Mouse (Mus musculus) liver, adult 2 months (tissue): ENCODE data around the gene Taf1a.

ENCODE experiments used
- CTCF ChIP-seq: fragments of 200-500 bp; IDR thresholded peaks from 2 replicates; pipeline ENCODE4 v1.5.1; 2011; ENCODE audit warnings: low read depth, low read length, control low read depth
- POLR2A ChIP-seq: fragments of 200-500 bp; IDR thresholded peaks from 2 replicates; pipeline ENCODE4 v1.6.1; 2011; ENCODE audit warnings: low read length, control low read depth; ENCODE audit not compliant: insufficient read depth; ENCODE audit errors: extremely low read depth

- TF ChIP-seq CTCF = no peak
- 0 out of 2 replicates have a peak, but pooled peaks have one; percentile 15 for TF ChIP-seq POLR2A
Measured at GRCm38 (mm10) chr1:183344886-183345816, 43.6 kb upstream of the Taf1a start.
